Mouse (Mus musculus) left cerebral cortex, adult 11 months (tissue): ENCODE measurements at regions not wholly inside any gene's neighbourhood (a gene's known extent, or its start where the extent isn't known, plus 50 kb on each side); places are given as distances from the start of the nearest gene placed in this dataset.
A peak's percentile ranks its signal among the peaks of the same experiment; 100 is the strongest.
"Not testable (repeated sequence)": the region's sequence is repeated elsewhere in the genome, so short reads cannot be mapped to it uniquely, and the experiment has no call there.

Source experiments
- DNase-seq: peaks from one replicate; pipeline ENCODE4 v3.0.0; 2022; ENCODE audit warnings: low spot score

- DNase-seq, result no peak
These were observed 418.1 kb upstream of the Slc10a2 start for GRCm38 (mm10) chr8:5523281-5523680.

GRCm38 (mm10) chr8:5495861-5496260 lies 390.7 kb upstream of the Slc10a2 start:
- no peak for DNase-seq

- no peak for DNase-seq
These were observed 385.3 kb upstream of the Slc10a2 start for GRCm38 (mm10) chr8:5490491-5490890.

- no peak for DNase-seq
These were observed 377.8 kb upstream of the Slc10a2 start for GRCm38 (mm10) chr8:5482938-5483337.

GRCm38 (mm10) chr8:5472999-5473398 lies 367.8 kb upstream of the Slc10a2 start:
- DNase-seq, result no peak

- DNase-seq, result no peak
These were observed 367.4 kb upstream of the Slc10a2 start for GRCm38 (mm10) chr8:5472582-5472981.

GRCm38 (mm10) chr8:5457619-5458018 lies 352.5 kb upstream of the Slc10a2 start:
- no peak for DNase-seq

- no peak for DNase-seq
These were observed 348.3 kb upstream of the Slc10a2 start for GRCm38 (mm10) chr8:5453469-5453868.

GRCm38 (mm10) chr8:5442243-5442642 lies 337.1 kb upstream of the Slc10a2 start:
- not testable (repeated sequence) for DNase-seq

- DNase-seq, result not testable (repeated sequence)
These were observed 335.3 kb upstream of the Slc10a2 start for GRCm38 (mm10) chr8:5440404-5440803.

GRCm38 (mm10) chr8:5439054-5439453 lies 333.9 kb upstream of the Slc10a2 start:
- DNase-seq, result no peak

GRCm38 (mm10) chr8:5428303-5428971 lies 323.3 kb upstream of the Slc10a2 start:
- no peak for DNase-seq

GRCm38 (mm10) chr8:5416841-5417240 lies 311.7 kb upstream of the Slc10a2 start:
- not testable (repeated sequence) for DNase-seq

GRCm38 (mm10) chr8:5384851-5385250 lies 279.7 kb upstream of the Slc10a2 start:
- DNase-seq, result no peak

- DNase-seq, result no peak
These were observed 272.9 kb upstream of the Slc10a2 start for GRCm38 (mm10) chr8:5378001-5378400.

GRCm38 (mm10) chr8:5339953-5340352 lies 234.8 kb upstream of the Slc10a2 start:
- DNase-seq, result no peak

- DNase-seq, result no peak
These were observed 209.4 kb upstream of the Slc10a2 start for GRCm38 (mm10) chr8:5314594-5314993.

- no peak for DNase-seq
These were observed 194.8 kb upstream of the Slc10a2 start for GRCm38 (mm10) chr8:5299982-5300381.

- DNase-seq, result no peak
These were observed 192.0 kb upstream of the Slc10a2 start for GRCm38 (mm10) chr8:5297190-5297589.

GRCm38 (mm10) chr8:5285708-5286161 lies 180.6 kb upstream of the Slc10a2 start:
- no peak for DNase-seq

GRCm38 (mm10) chr8:5283799-5284198 lies 178.6 kb upstream of the Slc10a2 start:
- DNase-seq, result no peak

GRCm38 (mm10) chr8:5262316-5262715 lies 157.2 kb upstream of the Slc10a2 start:
- no peak for DNase-seq

GRCm38 (mm10) chr8:5241871-5242270 lies 136.7 kb upstream of the Slc10a2 start:
- DNase-seq, result peak; percentile 1
